Mouse (Mus musculus): ENCODE data around the gene Ndufb3.
"Not testable (repeated sequence)": the region's sequence is repeated elsewhere in the genome, so short reads cannot be mapped to it uniquely, and the experiment has no call there.

Ndufb3 gene

DNA sequence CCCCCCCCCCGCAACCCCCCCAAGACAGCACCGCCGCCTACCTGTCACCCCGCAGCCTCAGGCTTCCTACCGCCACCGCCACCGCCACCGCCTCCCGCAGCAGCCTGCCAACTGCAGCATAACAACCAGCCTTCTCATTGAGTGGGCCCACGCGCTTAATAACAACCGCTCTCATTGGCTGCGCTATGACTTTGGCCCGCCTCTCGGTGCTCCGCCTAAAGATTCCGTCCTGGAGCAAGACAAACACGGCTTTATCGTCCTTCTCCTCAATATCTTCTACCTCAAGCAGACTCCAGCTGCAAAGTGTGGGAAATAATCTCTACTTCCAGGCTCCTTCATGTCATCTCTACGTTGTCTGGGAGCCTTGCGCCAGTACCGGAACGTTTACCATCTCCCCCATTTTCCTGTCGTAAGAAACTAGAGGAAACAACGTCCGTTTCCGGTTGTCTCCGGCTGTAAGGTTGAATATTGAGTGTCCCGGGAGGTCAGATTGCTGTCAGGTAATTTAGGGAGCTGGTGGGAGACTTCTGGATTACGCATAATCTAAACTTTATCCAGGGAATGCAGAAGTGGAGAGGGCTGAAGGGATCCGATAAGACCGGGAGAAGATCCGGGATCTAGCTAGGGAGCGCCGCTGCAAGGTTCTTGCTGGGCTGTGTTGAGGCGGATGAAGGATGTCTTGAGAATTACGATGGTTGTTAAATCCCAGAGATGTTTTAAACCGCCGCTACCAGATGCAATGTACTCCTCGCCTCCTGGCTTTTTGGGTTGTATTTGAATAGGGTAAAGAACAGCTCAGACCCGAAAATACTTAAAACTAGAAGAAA is at the start of gene Ndufb3, which contains the start of gene Fam126b:
Ndufb3 (plus strand) TSS at position 214 of the 827 bp plus-strand sequence.
Fam126b (minus strand) TSS at position 153 of the 827 bp plus-strand sequence.
- ATAC-seq (ENCODE audit: insufficient number of reproducible peaks, low FRiP score, low TSS enrichment) = peak; percentile 98

DNA sequence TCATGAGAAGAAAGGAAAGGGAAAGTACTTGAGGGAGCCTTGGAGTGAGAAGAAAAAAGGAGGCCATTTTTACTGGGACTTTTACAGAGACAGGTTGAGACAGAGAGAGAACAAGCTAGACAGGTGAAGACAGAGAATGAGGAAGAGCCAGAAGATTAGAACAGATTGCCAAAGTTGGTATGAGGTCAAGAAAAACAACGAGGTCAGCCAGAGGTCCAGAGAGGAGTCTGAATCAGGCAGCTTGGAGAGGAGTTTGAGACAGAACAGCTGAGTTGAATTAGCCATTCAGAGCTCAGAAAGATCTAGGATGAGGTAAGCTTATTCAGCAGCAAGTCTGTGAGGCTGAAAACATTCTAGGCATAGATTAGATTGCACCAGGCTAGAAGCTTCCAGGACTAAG is 44.8 kb upstream of the Ndufb3 start:
- no peak for ATAC-seq (ENCODE audit: insufficient number of reproducible peaks, low FRiP score, low TSS enrichment)

DNA sequence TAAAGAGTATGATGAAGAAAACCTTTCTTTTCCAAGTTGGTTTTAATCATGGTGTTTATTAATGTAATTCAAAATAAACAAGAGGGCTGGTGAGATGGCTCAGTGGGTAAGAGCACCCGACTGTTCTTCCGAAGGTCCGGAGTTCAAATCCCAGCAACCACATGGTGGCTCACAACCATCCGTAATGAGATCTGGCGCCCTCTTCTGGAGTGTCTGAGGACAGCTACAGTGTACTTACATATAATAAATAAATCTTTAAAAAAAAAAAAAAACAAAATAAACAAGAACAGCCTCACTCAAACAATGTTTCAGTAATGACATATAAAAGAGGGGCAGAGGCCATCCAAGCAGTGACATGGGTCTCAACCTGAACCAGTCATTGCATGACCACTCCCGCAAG is 25.8 kb upstream of the Ndufb3 start:
- ATAC-seq (ENCODE audit: insufficient number of reproducible peaks, low FRiP score, low TSS enrichment) = not testable (repeated sequence)

DNA sequence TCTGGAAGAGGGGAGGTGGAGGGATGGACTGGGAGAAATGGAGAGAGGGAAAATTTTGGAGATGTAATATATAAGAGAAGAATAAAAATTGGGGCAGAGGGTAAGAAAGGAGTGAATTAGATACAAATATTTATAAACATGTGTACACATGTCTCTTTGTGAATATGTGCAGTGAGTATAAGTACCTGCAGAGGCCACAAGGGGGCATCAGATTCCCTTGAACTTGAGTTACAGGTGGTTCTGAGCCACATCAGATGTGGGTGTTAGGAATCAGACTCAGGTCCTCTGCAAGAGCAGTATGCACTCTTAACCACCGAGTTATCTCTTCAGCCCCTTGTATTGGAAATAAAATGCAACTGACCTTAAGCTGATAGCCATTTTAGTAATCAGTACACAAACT is 23.7 kb upstream of the Ndufb3 start:
- ATAC-seq (ENCODE audit: insufficient number of reproducible peaks, low FRiP score, low TSS enrichment) = no peak

DNA sequence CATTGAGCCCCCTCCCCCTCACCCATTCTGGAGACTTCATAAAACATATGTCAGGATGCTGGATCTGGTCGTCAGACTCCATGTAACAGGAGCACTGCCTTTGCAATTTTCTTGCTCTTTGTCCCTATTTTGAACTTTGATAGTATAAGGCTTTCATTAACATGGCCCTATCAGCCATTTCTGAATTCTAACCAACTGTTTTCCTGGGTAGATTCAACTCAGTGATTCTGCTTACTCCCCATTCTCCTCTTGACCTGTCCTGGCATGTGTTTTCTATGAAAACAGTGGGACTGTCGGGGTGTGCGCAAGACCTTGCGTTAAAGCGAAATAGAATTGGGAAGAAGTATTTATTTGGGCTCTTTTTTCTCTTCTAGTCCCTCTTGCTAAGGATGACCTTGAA is 21.2 kb upstream of the Ndufb3 start:
- no peak for ATAC-seq (ENCODE audit: insufficient number of reproducible peaks, low FRiP score, low TSS enrichment)

DNA sequence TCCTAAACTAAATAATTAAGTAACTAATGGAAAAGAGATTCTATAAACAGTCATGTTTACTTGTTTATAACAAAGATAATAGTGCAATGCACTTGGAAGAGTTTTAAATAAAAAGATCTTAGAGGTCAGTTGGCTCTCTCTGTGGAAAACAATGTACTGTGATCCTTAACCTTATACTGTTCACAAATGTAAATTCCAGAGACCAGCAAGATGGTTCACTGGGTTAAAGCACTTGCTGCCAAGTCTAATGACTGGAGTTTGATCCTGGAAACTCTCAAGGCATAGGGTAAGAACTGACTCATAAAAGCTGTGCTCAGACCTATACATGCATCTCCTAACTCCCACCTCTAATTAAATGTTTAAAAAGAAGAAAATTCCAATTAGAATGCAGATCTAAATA is 19.6 kb upstream of the Ndufb3 start:
- ATAC-seq (ENCODE audit: insufficient number of reproducible peaks, low FRiP score, low TSS enrichment) = no peak

DNA sequence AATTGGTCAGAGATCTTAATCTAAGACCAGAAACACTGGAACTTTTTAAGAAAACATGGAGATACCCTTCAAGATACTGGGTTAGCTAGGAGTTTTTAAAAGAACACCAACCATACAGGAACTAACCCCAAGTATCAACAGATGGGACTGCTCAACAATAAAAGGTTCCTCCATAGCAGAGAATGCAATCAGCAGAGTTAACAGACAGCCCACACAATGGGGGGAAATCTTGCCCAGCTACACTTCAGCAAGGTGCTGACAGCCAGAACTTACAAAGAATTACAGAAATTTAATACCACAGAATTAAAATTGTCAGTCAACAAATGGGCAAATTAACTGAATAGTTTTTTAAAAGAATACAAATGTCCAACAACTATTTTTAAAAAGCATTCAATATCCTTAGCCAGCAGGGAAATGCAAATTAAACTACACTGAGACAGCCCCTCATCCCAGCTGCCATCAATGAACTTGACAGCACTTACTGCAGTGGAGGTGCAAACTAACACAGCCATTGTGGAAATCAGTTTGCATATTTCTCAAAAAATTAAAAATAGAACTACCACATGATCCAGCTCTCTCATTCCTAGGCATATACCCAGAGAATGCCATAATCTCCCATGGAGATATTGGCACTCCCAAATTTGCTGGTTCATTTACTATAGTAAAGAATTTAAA is 17.6 kb upstream of the Ndufb3 start:
- no peak for ATAC-seq (ENCODE audit: insufficient number of reproducible peaks, low FRiP score, low TSS enrichment)

DNA sequence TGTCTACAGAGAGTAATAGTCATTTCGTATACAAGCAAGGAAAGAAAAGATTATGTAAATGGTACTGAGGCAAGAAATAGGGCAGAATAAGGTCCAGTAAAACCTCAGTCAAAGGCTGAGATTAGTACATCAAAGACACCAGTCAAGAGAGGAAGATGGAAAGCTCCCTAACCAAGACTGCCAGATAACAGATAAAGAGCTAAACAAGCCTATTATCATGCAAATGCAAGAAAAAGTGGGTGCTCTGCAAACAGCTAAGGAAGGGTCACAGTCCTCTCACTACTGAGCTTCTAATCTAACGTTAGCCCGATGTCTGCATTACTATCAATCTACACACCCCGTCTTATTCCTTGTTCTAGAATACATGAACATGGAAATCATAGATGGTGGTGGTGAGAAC is 15.7 kb upstream of the Ndufb3 start:
- ATAC-seq (ENCODE audit: insufficient number of reproducible peaks, low FRiP score, low TSS enrichment) = no peak

DNA sequence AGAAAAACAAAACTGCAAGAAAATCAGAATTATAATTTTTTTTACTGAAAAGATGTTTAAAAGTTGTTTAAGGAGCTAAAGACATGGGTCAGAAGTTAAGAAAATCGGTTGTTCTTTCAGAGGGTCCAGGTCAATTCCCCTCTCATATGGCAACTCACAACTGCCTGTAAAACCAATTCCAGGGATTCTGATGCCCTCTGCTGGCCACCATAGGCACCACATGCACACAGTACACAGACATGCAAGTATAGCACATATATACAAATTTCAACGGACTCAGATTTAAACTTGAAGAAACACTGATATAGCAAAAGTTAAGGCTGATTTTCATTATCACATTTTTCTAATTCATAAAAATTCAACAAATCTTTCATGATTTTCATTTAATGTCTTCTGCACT is 7.0 kb upstream of the Ndufb3 start:
- no peak for ATAC-seq (ENCODE audit: insufficient number of reproducible peaks, low FRiP score, low TSS enrichment)

DNA sequence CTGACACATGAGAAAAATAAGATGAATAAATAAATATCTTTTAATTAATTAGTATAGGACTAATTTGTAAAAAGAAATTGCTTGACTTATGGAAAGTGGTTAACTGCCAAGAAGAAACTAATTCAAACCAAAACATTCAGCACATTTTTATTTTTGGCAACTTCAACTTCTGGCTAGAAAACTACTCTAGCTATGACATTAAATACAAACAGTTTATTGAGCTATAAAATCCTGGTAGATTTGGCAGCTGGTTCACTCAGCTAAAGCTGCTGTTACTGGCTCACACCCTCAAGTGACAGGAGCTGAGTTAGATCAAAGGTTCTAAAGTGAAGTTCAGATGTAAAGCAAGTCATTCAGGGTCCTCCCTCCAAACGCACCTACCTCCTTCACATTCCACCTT is 3.6 kb upstream of the Ndufb3 start:
- ATAC-seq (ENCODE audit: insufficient number of reproducible peaks, low FRiP score, low TSS enrichment) = no peak

DNA sequence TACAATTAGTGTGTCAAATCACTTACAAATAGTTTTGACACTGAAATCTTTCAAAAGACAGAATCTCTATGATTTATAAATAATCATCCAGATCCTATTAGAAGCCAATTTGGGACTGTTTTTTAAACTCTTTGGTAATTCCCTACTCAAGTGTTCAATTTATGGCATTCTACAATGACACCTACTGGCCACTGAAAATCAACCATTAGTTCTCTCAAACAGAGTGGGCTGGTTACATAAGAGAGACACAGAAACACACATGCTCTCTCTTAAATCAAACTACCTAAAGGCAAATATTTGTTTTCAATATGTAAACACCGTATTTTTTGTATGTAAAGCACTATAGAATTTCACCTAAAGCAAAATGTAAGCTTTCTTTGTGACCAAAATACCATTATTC is 1.9 kb upstream of the Ndufb3 start:
- no peak for ATAC-seq (ENCODE audit: insufficient number of reproducible peaks, low FRiP score, low TSS enrichment)

DNA sequence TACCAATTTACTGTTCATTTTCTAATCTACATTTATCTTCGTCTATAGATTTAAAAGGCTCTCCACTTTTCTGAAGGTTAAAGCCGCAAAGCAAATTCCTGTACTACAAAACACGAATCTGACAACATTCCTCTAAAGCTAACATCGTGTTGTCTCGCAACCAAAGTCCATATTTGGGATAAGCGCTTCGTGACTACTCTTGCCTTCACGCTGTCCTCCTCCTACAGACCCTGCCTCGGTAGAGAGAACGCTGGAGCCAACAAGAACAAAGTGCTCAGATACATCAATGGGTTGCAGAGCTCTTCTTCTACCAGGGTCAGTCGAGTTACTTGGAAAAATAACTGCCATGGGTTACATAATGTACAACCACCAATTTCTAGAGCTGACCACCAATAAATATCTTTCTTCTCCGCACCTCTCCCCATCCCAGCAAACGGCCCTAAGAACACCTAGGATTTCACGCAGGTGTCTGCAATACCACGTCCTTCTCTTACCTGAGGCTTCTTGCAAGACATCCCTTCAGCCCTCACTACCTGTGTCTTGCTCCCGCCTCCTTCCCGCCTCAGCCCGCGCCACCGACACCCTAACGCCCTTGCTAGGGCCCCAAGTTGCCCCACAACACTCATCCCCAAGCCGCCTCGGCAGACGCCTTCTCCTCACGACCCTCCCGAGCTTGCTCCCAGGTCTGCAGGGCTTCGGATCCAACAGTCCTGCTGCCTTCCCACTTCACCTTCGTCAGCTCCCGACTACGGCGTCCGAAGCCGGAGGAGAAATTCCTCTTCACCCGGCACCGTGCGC is 612 bp upstream of the Ndufb3 start:
- peak; percentile 43 for ATAC-seq (ENCODE audit: insufficient number of reproducible peaks, low FRiP score, low TSS enrichment)

DNA sequence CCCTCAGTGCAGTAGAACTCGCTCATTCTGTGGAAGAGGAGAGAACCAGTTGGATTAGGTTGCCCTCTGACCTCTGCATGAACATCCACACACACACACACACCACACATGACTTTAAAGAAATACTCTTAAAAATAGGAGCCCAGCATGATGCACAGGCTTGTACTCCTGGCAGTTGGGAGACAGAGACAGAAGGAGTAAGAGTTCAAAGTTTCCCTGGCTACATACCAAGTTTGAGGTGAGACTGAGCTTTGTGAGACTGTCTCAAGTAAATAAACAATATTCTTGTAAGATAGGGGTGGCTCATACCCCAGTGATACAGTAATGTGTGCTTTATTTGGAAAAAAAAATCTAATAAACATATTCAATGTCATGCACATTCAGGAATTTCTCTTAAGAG is 1.3 kb downstream of the Ndufb3 start:
- no peak for ATAC-seq (ENCODE audit: insufficient number of reproducible peaks, low FRiP score, low TSS enrichment)

DNA sequence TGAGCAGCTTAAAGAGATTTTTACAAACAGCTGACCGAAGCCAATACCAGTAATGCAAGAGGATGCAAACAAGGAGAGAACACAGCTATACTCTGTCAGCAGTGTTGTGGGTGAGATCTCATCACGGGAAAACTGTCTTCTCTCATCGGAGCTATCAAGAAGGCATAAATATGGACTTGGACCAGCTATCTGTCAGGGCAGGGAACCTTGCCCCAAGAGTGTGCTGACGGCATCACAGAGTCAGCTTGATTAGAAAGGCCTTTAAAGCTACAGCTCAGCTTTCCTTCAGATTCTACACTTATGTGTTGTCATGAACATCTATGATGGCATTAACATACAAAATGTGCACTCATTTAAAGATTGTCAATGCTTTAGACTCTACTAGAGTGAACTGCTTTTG is 16.5 kb downstream of the Ndufb3 start:
- ATAC-seq (ENCODE audit: insufficient number of reproducible peaks, low FRiP score, low TSS enrichment) = no peak

DNA sequence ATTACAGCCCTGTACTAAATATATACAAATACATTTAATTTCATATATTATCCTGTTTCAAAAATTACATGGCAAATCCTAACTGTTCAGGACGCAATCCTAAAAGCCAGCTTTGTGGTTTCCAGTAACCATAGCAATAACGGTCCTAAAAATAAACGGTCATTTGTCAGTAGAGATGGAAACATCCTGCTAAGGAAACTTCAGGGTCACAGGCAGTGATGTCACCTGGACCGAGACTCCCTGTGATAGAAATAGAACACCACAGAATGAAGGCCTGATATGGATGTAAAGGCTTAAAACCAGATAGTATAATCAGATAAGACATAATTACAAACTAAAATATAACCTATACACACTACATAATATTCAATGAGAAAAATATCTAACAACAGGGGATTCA is 17.6 kb downstream of the Ndufb3 start:
- no peak for ATAC-seq (ENCODE audit: insufficient number of reproducible peaks, low FRiP score, low TSS enrichment)

DNA sequence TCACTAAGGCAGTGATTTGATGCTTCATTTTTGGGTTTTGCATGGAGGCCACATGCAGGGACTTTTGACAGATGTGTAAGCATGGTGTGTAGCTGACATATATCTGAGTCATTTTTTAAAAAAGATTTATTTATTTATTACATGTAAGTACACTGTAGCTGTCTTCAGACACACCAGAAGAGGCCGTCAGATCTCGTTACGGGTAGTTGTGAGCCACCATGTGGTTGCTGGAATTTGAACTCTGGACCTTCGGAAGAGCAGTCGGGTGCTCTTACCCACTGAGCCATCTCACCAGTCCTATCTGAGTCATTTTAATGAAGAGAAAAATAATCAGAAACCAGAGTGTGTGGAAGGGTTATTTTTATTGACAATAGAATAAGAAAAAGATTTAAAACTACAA is 23.4 kb downstream of the Ndufb3 start:
- ATAC-seq (ENCODE audit: insufficient number of reproducible peaks, low FRiP score, low TSS enrichment) = not testable (repeated sequence)

DNA sequence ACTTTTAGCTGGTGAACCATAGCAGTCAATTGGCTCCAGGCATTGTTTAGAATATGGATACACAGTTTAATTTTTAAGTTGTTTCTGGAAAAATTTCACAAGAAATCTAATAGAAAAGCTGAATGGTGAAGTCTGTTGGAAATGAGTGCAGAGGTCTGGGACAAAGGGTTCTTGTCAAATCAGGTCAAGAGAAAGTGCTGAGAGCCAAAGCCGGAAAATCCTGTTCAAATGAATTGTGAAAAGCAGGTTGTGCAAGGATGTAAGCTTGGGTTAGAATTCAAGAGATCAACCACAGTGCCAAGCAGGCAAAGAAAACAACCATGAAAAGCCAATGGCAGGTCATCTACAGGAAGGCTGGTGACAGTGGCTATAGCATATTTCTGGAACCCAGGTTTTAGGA is 24.0 kb downstream of the Ndufb3 start:
- ATAC-seq (ENCODE audit: insufficient number of reproducible peaks, low FRiP score, low TSS enrichment) = no peak

DNA sequence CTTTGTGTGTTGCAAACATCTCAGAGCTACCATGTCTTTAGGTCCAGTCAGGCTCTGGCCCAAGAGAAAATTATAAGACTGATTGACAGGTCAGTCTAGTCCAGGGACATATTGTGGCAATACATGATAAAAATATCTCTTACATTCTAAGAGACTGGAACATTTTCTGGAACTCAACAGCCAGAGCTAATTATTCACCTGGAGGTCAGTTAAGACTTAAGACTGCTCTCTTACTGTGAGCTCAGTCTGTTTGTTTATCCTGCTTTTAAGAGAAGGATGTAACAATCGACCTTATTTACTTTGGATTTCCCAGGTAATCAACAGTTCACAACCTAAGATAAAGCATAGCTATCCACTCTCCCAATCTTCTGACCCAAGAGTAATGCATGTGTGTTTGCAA is 24.4 kb downstream of the Ndufb3 start:
- no peak for ATAC-seq (ENCODE audit: insufficient number of reproducible peaks, low FRiP score, low TSS enrichment)

DNA sequence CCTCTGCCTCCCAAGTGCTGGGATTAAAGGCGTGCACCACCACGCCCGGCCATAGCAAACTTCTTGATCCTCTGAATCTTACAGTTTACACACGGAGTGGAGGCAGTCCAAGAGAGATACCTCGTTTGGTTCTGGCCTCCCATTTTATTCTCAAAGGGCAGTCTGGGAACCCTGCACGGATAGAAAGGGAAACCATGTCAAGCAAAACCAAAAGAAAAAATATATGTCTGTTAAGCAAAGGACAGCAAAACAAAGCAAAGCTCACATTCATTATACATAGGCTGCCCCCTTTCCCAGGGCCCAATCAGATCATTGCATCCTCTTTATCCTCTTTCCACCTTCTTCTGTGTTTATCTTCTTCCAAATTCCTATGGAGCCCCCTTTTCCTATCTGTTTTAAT is 27.6 kb downstream of the Ndufb3 start:
- ATAC-seq (ENCODE audit: insufficient number of reproducible peaks, low FRiP score, low TSS enrichment) = no peak

DNA sequence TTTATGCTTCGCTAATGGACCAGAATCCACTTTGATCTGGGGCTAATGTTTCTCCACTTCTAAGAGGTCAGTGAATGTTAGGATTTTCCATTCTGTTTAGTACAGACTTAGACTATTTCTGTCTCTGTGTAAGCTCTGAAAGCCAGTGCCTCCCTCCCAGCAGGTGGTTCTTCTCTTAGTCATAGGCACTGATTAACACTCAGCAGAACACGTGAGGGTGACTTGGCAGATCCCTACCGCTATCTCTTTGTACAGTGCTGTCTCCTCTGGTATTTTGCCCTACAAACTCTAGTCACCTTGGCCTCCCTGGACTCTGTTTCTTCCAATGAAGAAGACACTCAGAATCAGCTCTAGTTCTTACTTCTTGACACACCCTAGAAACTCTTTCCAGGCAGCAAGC is 28.2 kb downstream of the Ndufb3 start:
- ATAC-seq (ENCODE audit: insufficient number of reproducible peaks, low FRiP score, low TSS enrichment) = no peak

DNA sequence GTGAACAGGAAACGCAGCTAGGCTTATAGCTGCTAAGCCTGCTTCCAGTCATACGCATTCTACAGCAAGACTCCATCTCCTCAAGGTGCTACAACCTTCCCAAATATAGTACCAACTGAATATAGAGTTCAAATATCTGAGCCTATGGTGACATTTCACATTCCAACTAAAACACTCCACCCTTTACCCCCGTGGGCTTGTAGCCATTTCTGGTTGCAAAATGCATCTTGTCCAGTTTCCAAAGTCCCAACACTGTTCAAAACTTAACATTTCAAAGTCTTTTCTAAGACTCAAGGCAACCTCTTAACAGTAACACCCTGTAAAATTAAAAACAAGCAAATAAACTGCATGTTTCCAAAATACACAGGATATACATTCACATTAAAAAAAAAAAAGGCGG is 29.0 kb downstream of the Ndufb3 start:
- no peak for ATAC-seq (ENCODE audit: insufficient number of reproducible peaks, low FRiP score, low TSS enrichment)
